Comparison of ENCODE assay signal across 9 mouse cellular contexts in the genomic region with DNA sequence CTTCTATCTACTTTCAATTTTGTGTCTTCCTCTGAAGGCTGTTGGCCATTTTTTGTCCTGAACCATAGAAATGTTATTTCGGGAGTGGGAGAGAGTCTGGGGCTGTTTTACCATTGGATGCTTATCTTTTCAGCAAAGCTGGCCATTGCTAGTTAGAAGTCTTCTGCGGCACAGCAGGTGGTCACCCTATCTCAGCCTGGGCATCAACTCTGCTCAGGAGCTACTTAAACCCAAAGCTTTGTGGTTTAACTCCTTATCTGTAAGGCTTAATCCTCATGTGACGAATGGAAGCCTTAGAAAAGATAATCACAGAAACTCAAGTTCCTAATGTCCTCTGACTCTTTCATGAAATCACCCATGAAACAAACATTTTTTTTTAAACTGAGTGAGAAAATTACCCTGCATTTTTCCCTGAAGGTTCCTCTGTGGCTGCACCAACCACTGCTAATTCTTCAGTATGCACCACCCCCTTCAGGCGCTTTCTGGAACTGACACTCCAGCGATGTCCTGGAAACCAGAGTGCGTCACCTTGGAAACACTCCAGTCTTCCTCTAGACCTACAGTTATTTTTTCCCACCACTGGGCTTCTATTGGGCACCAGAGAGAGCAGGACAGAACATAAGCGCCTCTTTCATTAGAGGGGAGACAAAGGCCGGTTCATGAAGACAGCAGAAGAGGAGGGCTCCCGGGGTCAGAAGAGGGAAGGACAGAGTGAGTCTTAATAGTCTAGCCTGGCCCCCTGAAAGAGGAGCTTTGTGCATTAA.
A peak's percentile ranks its signal among the peaks of the same experiment; 100 is the strongest.
DNase-seq lines count a peak whose midpoint lies in the region; ATAC-seq and TF ChIP-seq lines count a peak whose summit lies in the region.
"Had no signal": no experiment of that assay in that cellular context is flagged by ENCODE, and none has a peak within 500 bp of the region (broad histone marks: within the 10 kb centered on the region; RNA-seq: fewer than 3 reads in every experiment).

No protein-coding gene starts in this region.

- no peaks in the 10 kb centered on the region for H3K27me3 ChIP-seq in hindbrain, embryonic 11.5 days (ENCODE audit: control insufficient read depth, insufficient read depth, low read length)
- H3K27me3 ChIP-seq in lung, postnatal 0 days (replicated peaks; ENCODE audit: insufficient read depth, low read length) = no peaks in the 10 kb centered on the region; the same call in 1 of the 2 replicates
- H3K27me3 ChIP-seq: megakaryocyte, embryonic 14.5 days had no signal

- H3K4me3 ChIP-seq in hindbrain, embryonic 11.5 days (ENCODE audit: low read depth, low read length) = no peak overlapping the region
- H3K4me3 ChIP-seq in lung, postnatal 0 days (ENCODE audit: low read depth, low read length) = no peak overlapping the region
- H3K4me3 ChIP-seq: megakaryocyte, embryonic 14.5 days had no signal

- no peak overlapping the region for H3K4me2 ChIP-seq in hindbrain, embryonic 11.5 days (replicated peaks; ENCODE audit: low read depth, low read length)
- no peak overlapping the region for H3K4me2 ChIP-seq in lung, postnatal 0 days (replicated peaks; ENCODE audit: low read depth, low read length)

- H3K9me3 ChIP-seq in hindbrain, embryonic 11.5 days (ENCODE audit: control insufficient read depth, low read length) = no peaks in the 10 kb centered on the region
- no peaks in the 10 kb centered on the region for H3K9me3 ChIP-seq in lung, postnatal 0 days (ENCODE audit: low read length)

- no peaks in the 10 kb centered on the region for H3K36me3 ChIP-seq in hindbrain, embryonic 11.5 days (ENCODE audit: control insufficient read depth, insufficient read depth, low read length)
- H3K36me3 ChIP-seq in lung, postnatal 0 days (ENCODE audit: insufficient read depth, low read length) = no peaks in the 10 kb centered on the region

- peak overlapping the region; percentile 58 for H3K27ac ChIP-seq in hindbrain, embryonic 11.5 days (ENCODE audit: low read depth, low read length)
- H3K27ac ChIP-seq in lung, postnatal 0 days (ENCODE audit: low read length) = no peak overlapping the region

- WGBS in hindbrain, embryonic 11.5 days = 16% methylated on average over 9 of the region's 9 CpGs
- WGBS in lung, postnatal 0 days = 17% methylated on average over 9 of the region's 9 CpGs

- ATAC-seq in hindbrain, embryonic 11.5 days (ENCODE audit: low FRiP score) = peak; percentile 94
- peak; percentile 67 for ATAC-seq in lung, postnatal 0 days

- DNase-seq in R1 (ENCODE audit: low read depth, low spot score) = peak; percentile 85
- DNase-seq in cerebellum, postnatal 10 days = peak; percentile 95 to 98
- peak; percentile 84 to 90 for DNase-seq in frontal cortex, postnatal 14 days (ENCODE audit: low spot score in 2 of 2)
- peak; percentile 94 for DNase-seq in hindbrain, embryonic 11.5 days (ENCODE audit: low spot score)
- DNase-seq in layer of hippocampus, adult 9-10 months (ENCODE audit: low spot score) = peak; percentile 95
- DNase-seq in lung, postnatal 0 days (ENCODE audit: low spot score) = peak; percentile 79
- DNase-seq in retina, postnatal 7 days (ENCODE audit: low read depth, low spot score) = peak; percentile 64
- no peak for DNase-seq in spleen, adult 12 weeks (ENCODE audit: low spot score)

- TF ChIP-seq CTCF in lung, postnatal 0 days (IDR thresholded peaks at IDR 0.05) = peak; percentile 82

- no peaks in the 10 kb centered on the region for H3K4me1 ChIP-seq in hindbrain, embryonic 11.5 days (replicated peaks; ENCODE audit: control insufficient read depth, insufficient read depth, low read length)
- no peaks in the 10 kb centered on the region for H3K4me1 ChIP-seq in lung, postnatal 0 days (ENCODE audit: insufficient read depth, low read depth, low read length)
- H3K4me1 ChIP-seq: megakaryocyte, embryonic 14.5 days had no signal

- no peak for TF ChIP-seq EP300 in lung, postnatal 0 days (IDR thresholded peaks at IDR 0.05)

- H3K9ac ChIP-seq in hindbrain, embryonic 11.5 days (ENCODE audit: low read depth, low read length) = no peak overlapping the region
- H3K9ac ChIP-seq in lung, postnatal 0 days (replicated peaks; ENCODE audit: low read depth) = no peak overlapping the region
